In the genomic region with DNA sequence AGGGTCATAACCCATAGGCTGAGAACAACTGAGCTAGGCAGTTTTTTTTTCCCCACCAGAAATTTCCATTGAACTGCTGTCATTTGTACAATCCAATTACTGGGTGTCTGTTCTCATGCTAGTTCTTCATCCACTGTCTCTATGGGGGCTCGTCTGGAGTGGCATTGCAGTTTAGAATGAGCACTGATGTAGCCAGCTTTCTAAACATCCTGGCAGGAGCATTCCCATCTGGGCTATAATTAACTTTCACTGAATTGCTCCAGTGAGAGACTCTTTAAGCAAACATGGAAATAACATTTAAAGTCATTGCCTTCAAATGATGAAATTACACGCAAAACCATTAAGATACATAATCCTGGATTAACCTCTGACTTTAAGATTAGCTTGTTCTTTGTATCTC, we compare ENCODE assay signal across 20 mouse cellular contexts.
A peak's percentile ranks its signal among the peaks of the same experiment; 100 is the strongest.
DNase-seq lines count a peak whose midpoint lies in the region; ATAC-seq lines count a peak whose summit lies in the region.
"Had no signal": no experiment of that assay in that cellular context is flagged by ENCODE, and none has a peak within 500 bp of the region (broad histone marks: within the 10 kb centered on the region; RNA-seq: fewer than 3 reads in every experiment).

No protein-coding gene starts in this region.

- DNase-seq in hindbrain, embryonic 14.5 days (ENCODE audit: low spot score), result peak; percentile 56
- no peak for DNase-seq in hindbrain, embryonic 10.5 days (ENCODE audit: low spot score)
- DNase-seq in forebrain, embryonic 14.5 days (ENCODE audit: low spot score), result peak; percentile 59
- peak; percentile 5 for DNase-seq in retina, postnatal 7 days (ENCODE audit: low read depth, low spot score)
- no peak for DNase-seq in right cerebral cortex, postnatal 36 days (ENCODE audit: low spot score in 2 of 2)
- DNase-seq in adrenal gland, postnatal 4 days (ENCODE audit: low spot score in 2 of 2), result no peak
- DNase-seq: adrenal gland, postnatal 14 days; cerebellum, adult 9-10 months; gastrocnemius, postnatal 36 days; heart, postnatal 14 days; kidney, adult 9 months; liver, embryonic 13.5 days; thymus, adult 2 months had no signal

- H3K4me1 ChIP-seq in hindbrain, embryonic 14.5 days (replicated peaks; ENCODE audit: control insufficient read depth, insufficient read depth, low read length), result no peaks in the 10 kb centered on the region
- H3K4me1 ChIP-seq in hindbrain, embryonic 10.5 days (replicated peaks), result no peaks in the 10 kb centered on the region
- no peaks in the 10 kb centered on the region for H3K4me1 ChIP-seq in forebrain, embryonic 14.5 days (ENCODE audit: control insufficient read depth, insufficient read depth, low read length)
- no peaks in the 10 kb centered on the region; the same call in 1 of the 2 replicates for H3K4me1 ChIP-seq in midbrain, embryonic 13.5 days (replicated peaks)
- H3K4me1 ChIP-seq: limb, embryonic 12.5 days; liver, embryonic 13.5 days; lung, embryonic 15.5 days; stomach, embryonic 15.5 days had no signal

- H3K4me2 ChIP-seq in hindbrain, embryonic 14.5 days (replicated peaks), result no peak overlapping the region
- no peak overlapping the region for H3K4me2 ChIP-seq in forebrain, embryonic 14.5 days (ENCODE audit: low read length)
- H3K4me2 ChIP-seq in midbrain, embryonic 13.5 days (replicated peaks), result no peak overlapping the region
- H3K4me2 ChIP-seq: heart, embryonic 11.5 days; limb, embryonic 12.5 days; liver, embryonic 13.5 days; lung, embryonic 15.5 days; stomach, embryonic 15.5 days had no signal

- H3K27me3 ChIP-seq in hindbrain, embryonic 14.5 days (ENCODE audit: control insufficient read depth, insufficient read depth, low read length), result no peaks in the 10 kb centered on the region
- H3K27me3 ChIP-seq in hindbrain, embryonic 10.5 days (ENCODE audit: insufficient read depth, poor library complexity, severe bottlenecking), result no peaks in the 10 kb centered on the region
- H3K27me3 ChIP-seq in forebrain, embryonic 14.5 days (replicated peaks; ENCODE audit: control insufficient read depth, insufficient read depth, low read length), result no peaks in the 10 kb centered on the region
- peaks cover 3% of the 10 kb centered on the region; the same call in 1 of the 2 replicates for H3K27me3 ChIP-seq in midbrain, embryonic 13.5 days
- H3K27me3 ChIP-seq: limb, embryonic 12.5 days; liver, embryonic 13.5 days; lung, embryonic 15.5 days; Patski; stomach, embryonic 15.5 days had no signal

- H3K36me3 ChIP-seq in hindbrain, embryonic 14.5 days (replicated peaks; ENCODE audit: control insufficient read depth, insufficient read depth), result no peaks in the 10 kb centered on the region
- H3K36me3 ChIP-seq in hindbrain, embryonic 10.5 days, result no peaks in the 10 kb centered on the region
- H3K36me3 ChIP-seq in forebrain, embryonic 14.5 days (ENCODE audit: control insufficient read depth, insufficient read depth, low read length), result no peaks in the 10 kb centered on the region
- H3K36me3 ChIP-seq in midbrain, embryonic 13.5 days, result no peaks in the 10 kb centered on the region
- H3K36me3 ChIP-seq: limb, embryonic 12.5 days; liver, embryonic 13.5 days; lung, embryonic 15.5 days; stomach, embryonic 15.5 days had no signal

- WGBS in hindbrain, embryonic 14.5 days, result 38% methylated on average over 2 of the region's 2 CpGs
- 67% methylated on average over 2 of the region's 2 CpGs for WGBS in hindbrain, embryonic 10.5 days
- WGBS in forebrain, embryonic 14.5 days, result 13% methylated on average over 2 of the region's 2 CpGs
- WGBS in midbrain, embryonic 13.5 days, result 13% methylated on average over 2 of the region's 2 CpGs

- H3K4me3 ChIP-seq in hindbrain, embryonic 14.5 days (replicated peaks; ENCODE audit: low read length), result no peak overlapping the region
- H3K4me3 ChIP-seq in hindbrain, embryonic 10.5 days, result no peak overlapping the region
- no peak overlapping the region for H3K4me3 ChIP-seq in forebrain, embryonic 14.5 days (ENCODE audit: low read depth, low read length)
- H3K4me3 ChIP-seq in midbrain, embryonic 13.5 days (replicated peaks), result no peak overlapping the region
- H3K4me3 ChIP-seq: limb, embryonic 12.5 days; liver, embryonic 13.5 days; lung, embryonic 15.5 days; stomach, embryonic 15.5 days had no signal

- no peaks in the 10 kb centered on the region for H3K9me3 ChIP-seq in hindbrain, embryonic 14.5 days (ENCODE audit: control insufficient read depth, low read length)
- H3K9me3 ChIP-seq in hindbrain, embryonic 10.5 days, result no peaks in the 10 kb centered on the region
- H3K9me3 ChIP-seq in forebrain, embryonic 14.5 days (replicated peaks; ENCODE audit: control insufficient read depth, low read length), result no peaks in the 10 kb centered on the region
- H3K9me3 ChIP-seq in midbrain, embryonic 13.5 days, result no peaks in the 10 kb centered on the region
- H3K9me3 ChIP-seq: limb, embryonic 12.5 days; liver, embryonic 13.5 days; lung, embryonic 15.5 days; stomach, embryonic 15.5 days had no signal

- H3K27ac ChIP-seq in hindbrain, embryonic 14.5 days, result no peak overlapping the region
- no peak overlapping the region for H3K27ac ChIP-seq in hindbrain, embryonic 10.5 days
- no peak overlapping the region for H3K27ac ChIP-seq in forebrain, embryonic 14.5 days (ENCODE audit: low read depth, low read length)
- no peak overlapping the region for H3K27ac ChIP-seq in midbrain, embryonic 13.5 days
- H3K27ac ChIP-seq: limb, embryonic 12.5 days; liver, embryonic 13.5 days; lung, embryonic 15.5 days; stomach, embryonic 15.5 days had no signal

- ATAC-seq in hindbrain, embryonic 14.5 days (ENCODE audit: low FRiP score), result no peak
- peak; percentile 70 for ATAC-seq in forebrain, embryonic 14.5 days
- ATAC-seq in midbrain, embryonic 13.5 days, result peak; percentile 71; the same call in 1 of the 2 replicates
- ATAC-seq: activated CD4-positive, CD25-positive, alpha-beta regulatory T cell, adult 4 months; Patski had no signal

- H3K9ac ChIP-seq in hindbrain, embryonic 14.5 days, result no peak overlapping the region
- H3K9ac ChIP-seq in forebrain, embryonic 14.5 days (ENCODE audit: low read length), result no peak overlapping the region
- no peak overlapping the region for H3K9ac ChIP-seq in midbrain, embryonic 13.5 days (replicated peaks)
- H3K9ac ChIP-seq: limb, embryonic 12.5 days; liver, embryonic 13.5 days; lung, embryonic 15.5 days; stomach, embryonic 15.5 days had no signal

Comparison
In these comparisons a context has a peak if more than half of its experiments do, and no peak if none do; other contexts are left out.
1. DNase-seq: peak in hindbrain, embryonic 14.5 days (single experiment), forebrain, embryonic 14.5 days (single experiment) and retina, postnatal 7 days (single experiment); none in hindbrain, embryonic 10.5 days (single experiment), right cerebral cortex, postnatal 36 days (0 of 2) and adrenal gland, postnatal 4 days (0 of 2).